ENCODE assay signal across 8 mouse cellular contexts in the genomic region with DNA sequence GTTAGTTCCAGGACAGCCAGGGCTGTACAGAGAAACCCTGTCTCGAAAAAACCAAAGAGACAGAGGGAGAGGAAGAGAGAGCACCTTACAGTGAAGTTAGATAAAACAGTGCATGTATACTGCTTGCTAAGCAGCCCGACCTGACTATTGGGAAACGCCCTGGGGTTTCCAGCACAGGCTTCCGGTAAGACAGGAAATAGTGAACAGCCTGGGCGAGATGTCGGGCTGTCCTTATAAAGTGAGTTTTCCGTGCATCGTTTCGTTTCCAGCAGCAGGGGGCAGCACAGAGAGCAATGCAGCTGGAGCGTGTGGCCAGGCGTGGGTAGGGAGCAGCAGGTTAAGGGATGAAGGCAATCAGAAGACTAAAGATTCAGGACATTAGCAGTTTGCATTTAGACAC. TPM values are rescaled to one million over a fixed set of nuclear protein-coding genes. Genes with fewer than 3 reads are reported as not detected.
DNase-seq lines count a peak whose midpoint lies in the region; ATAC-seq and TF ChIP-seq lines count a peak whose summit lies in the region.

No protein-coding gene starts in this region.

- H3K79me2 ChIP-seq in MEL (ENCODE audit: control insufficient read depth, insufficient read depth, low read length, poor library complexity), result no peaks in the 10 kb centered on the region

- TF ChIP-seq CTCF in MEL (IDR thresholded peaks at IDR 0.05 in 2 of 3, conservative IDR thresholded peaks at IDR 0.05 in 1 of 3; ENCODE audit: control insufficient read depth in 1 of 3, insufficient read depth in 1 of 3, low read depth in 2 of 3, low read length in 3 of 3, poor library complexity in 1 of 3, severe bottlenecking in 1 of 3), result peak; percentile 81 to 98 (median 97)
- TF ChIP-seq CTCF in olfactory bulb, adult 2 months (IDR thresholded peaks at IDR 0.05; ENCODE audit: insufficient read depth, low read depth, low read length), result peak; percentile 86

- 27% methylated on average over 11 of the region's 11 CpGs for WGBS in hindbrain, embryonic 10.5 days
- WGBS in lung, embryonic 16.5 days, result 13% methylated on average over 11 of the region's 11 CpGs
- WGBS in olfactory bulb, adult 2 months, result 13% methylated on average over 11 of the region's 11 CpGs

- H3K9me3 ChIP-seq in MEL (replicated peaks; ENCODE audit: insufficient read depth, low read length), result no peaks in the 10 kb centered on the region
- no peaks in the 10 kb centered on the region for H3K9me3 ChIP-seq in hindbrain, embryonic 10.5 days
- H3K9me3 ChIP-seq in lung, embryonic 16.5 days (ENCODE audit: control insufficient read depth, low read length), result no peaks in the 10 kb centered on the region

- H3K27me3 ChIP-seq in MEL (ENCODE audit: control insufficient read depth in 1 of 2, insufficient read depth in 2 of 2, low read length in 2 of 2), result no peaks in the 10 kb centered on the region
- no peaks in the 10 kb centered on the region for H3K27me3 ChIP-seq in hindbrain, embryonic 10.5 days (ENCODE audit: insufficient read depth, poor library complexity, severe bottlenecking)
- H3K27me3 ChIP-seq in lung, embryonic 16.5 days (ENCODE audit: control insufficient read depth, insufficient read depth, low read depth, low read length), result no peaks in the 10 kb centered on the region

- peak overlapping the region; percentile 8 to 20; a peak in 2 of 4 replicates for H3K4me3 ChIP-seq in MEL (ENCODE audit: control insufficient read depth in 1 of 2, insufficient read depth in 1 of 2, low read depth in 2 of 2, low read length in 2 of 2)
- no peak overlapping the region for H3K4me3 ChIP-seq in hindbrain, embryonic 10.5 days
- H3K4me3 ChIP-seq in lung, embryonic 16.5 days (ENCODE audit: low read length), result no peak overlapping the region
- H3K4me3 ChIP-seq in olfactory bulb, adult 2 months (ENCODE audit: insufficient read depth, low read depth, low read length), result no peak overlapping the region

- H3K4me2 ChIP-seq in lung, embryonic 16.5 days (ENCODE audit: low read depth, low read length), result no peak overlapping the region

- peak overlapping the region; percentile 51 for H3K9ac ChIP-seq in MEL (ENCODE audit: control insufficient read depth, low read depth, low read length, poor library complexity, severe bottlenecking)
- H3K9ac ChIP-seq in lung, embryonic 16.5 days (ENCODE audit: low read length), result no peak overlapping the region

- TF ChIP-seq EP300 in MEL (IDR thresholded peaks at IDR 0.05; ENCODE audit: low read depth in 1 of 2, low read length in 2 of 2), result no peak

- TF ChIP-seq POLR2A in MEL (IDR thresholded peaks at IDR 0.05; ENCODE audit: control insufficient read depth in 1 of 2, insufficient read depth in 1 of 2, low read depth in 1 of 2, low read length in 2 of 2, poor library complexity in 1 of 2), result peak; percentile 13 to 82; a peak in 2 of 4 replicates
- TF ChIP-seq POLR2A in olfactory bulb, adult 2 months (IDR thresholded peaks at IDR 0.05; ENCODE audit: insufficient read depth, low read depth, low read length), result no peak

- peaks cover 0 to 14% of the 10 kb centered on the region in 2 experiments; a peak in 1 of 4 replicates for H3K4me1 ChIP-seq in MEL (ENCODE audit: control insufficient read depth in 1 of 2, insufficient read depth in 2 of 2, low read length in 2 of 2)
- 0 out of 2 replicates have a peak, but pooled peaks cover 8% of the 10 kb centered on the region for H3K4me1 ChIP-seq in hindbrain, embryonic 10.5 days (replicated peaks)
- H3K4me1 ChIP-seq in lung, embryonic 16.5 days (replicated peaks; ENCODE audit: control insufficient read depth, insufficient read depth, low read length), result no peaks in the 10 kb centered on the region
- 0 out of 2 replicates have a peak, but pooled peaks cover 2% of the 10 kb centered on the region for H3K4me1 ChIP-seq in olfactory bulb, adult 2 months (ENCODE audit: control insufficient read depth, insufficient read depth, low read length)

- H3K27ac ChIP-seq in MEL (ENCODE audit: control insufficient read depth, low read depth, low read length), result peak overlapping the region; percentile 58
- H3K27ac ChIP-seq in hindbrain, embryonic 10.5 days, result no peak overlapping the region
- H3K27ac ChIP-seq in lung, embryonic 16.5 days (ENCODE audit: low read length), result no peak overlapping the region
- no peak overlapping the region for H3K27ac ChIP-seq in olfactory bulb, adult 2 months (ENCODE audit: insufficient read depth, low read depth, low read length)

- peaks cover 0 to 8% of the 10 kb centered on the region in 2 experiments; a peak in 2 of 4 replicates for H3K36me3 ChIP-seq in MEL (ENCODE audit: control insufficient read depth in 1 of 2, insufficient read depth in 2 of 2, low read length in 2 of 2)
- no peaks in the 10 kb centered on the region for H3K36me3 ChIP-seq in hindbrain, embryonic 10.5 days
- H3K36me3 ChIP-seq in lung, embryonic 16.5 days (ENCODE audit: control insufficient read depth, insufficient read depth, low read length), result no peaks in the 10 kb centered on the region

- peak; percentile 83 for ATAC-seq in lung, embryonic 16.5 days (ENCODE audit: low read depth)

- peak; percentile 96 for DNase-seq in MEL (ENCODE audit: low read depth, low spot score)
- peak; percentile 79 to 83 for DNase-seq in cerebellum, adult 18-20 months
- peak; percentile 81 for DNase-seq in forelimb bud, embryonic 11.5 days (ENCODE audit: low read depth, low spot score)
- DNase-seq in hindbrain, embryonic 10.5 days (ENCODE audit: low spot score), result peak; percentile 73
- DNase-seq in layer of hippocampus, adult 9-10 months (ENCODE audit: low spot score), result peak; percentile 65
- peak; percentile 90 for DNase-seq in thymus, postnatal 0 days (ENCODE audit: low spot score)

- TF ChIP-seq RAD21 in MEL (IDR thresholded peaks at IDR 0.05; ENCODE audit: low read depth, low read length), result peak; percentile 58

TF ChIP-seq in MEL, 35 proteins besides CTCF, POLR2A, EP300 and RAD21:
- TF ChIP-seq NELFE (IDR thresholded peaks at IDR 0.05; ENCODE audit: low read depth, low read length), result peak; percentile 71
- TF ChIP-seq MEF2A (IDR thresholded peaks at IDR 0.05; ENCODE audit: extremely low read depth, insufficient replicate concordance, low read depth, low read length, poor library complexity, severe bottlenecking), result no peak
- peak; percentile 74 for TF ChIP-seq HCFC1 (IDR thresholded peaks at IDR 0.05; ENCODE audit: low read depth, low read length)
- no peak for TF ChIP-seq CHD1 (IDR thresholded peaks at IDR 0.05; ENCODE audit: low read depth, low read length)
- TF ChIP-seq E2F4 (IDR thresholded peaks at IDR 0.05; ENCODE audit: borderline replicate concordance, low read depth, low read length), result no peak
- TF ChIP-seq USF1 (IDR thresholded peaks at IDR 0.05; ENCODE audit: low read depth, low read length), result no peak
- TF ChIP-seq MYC (IDR thresholded peaks at IDR 0.05; ENCODE audit: low read depth, low read length), result peak; percentile 68; the same call in 1 of the 2 replicates
- peak; percentile 56 for TF ChIP-seq ZC3H11A (IDR thresholded peaks at IDR 0.05; ENCODE audit: low read depth, low read length)
- TF ChIP-seq MAX (IDR thresholded peaks at IDR 0.05; ENCODE audit: low read length), result peak; percentile 44
- peak; percentile 74 for TF ChIP-seq ELF1 (IDR thresholded peaks at IDR 0.05; ENCODE audit: low read depth, low read length)
- TF ChIP-seq MXI1 (IDR thresholded peaks at IDR 0.05; ENCODE audit: low read depth, low read length), result peak; percentile 42; the same call in 1 of the 2 replicates
- peak; percentile 34; the same call in 1 of the 2 replicates for TF ChIP-seq TCF12 (IDR thresholded peaks at IDR 0.05; ENCODE audit: low read depth, low read length)
- TF ChIP-seq SIN3A (IDR thresholded peaks at IDR 0.05; ENCODE audit: low read length), result 0 out of 2 replicates have a peak, but pooled peaks have one; percentile 19
- peak; percentile 78 for TF ChIP-seq TBP (IDR thresholded peaks at IDR 0.05; ENCODE audit: low read depth, low read length)
- no peak for TF ChIP-seq MAZ (IDR thresholded peaks at IDR 0.05; ENCODE audit: low read depth, low read length)
- peak; percentile 89 for TF ChIP-seq SMC3 (IDR thresholded peaks at IDR 0.05; ENCODE audit: low read depth, low read length)
- TF ChIP-seq GATA1 (IDR thresholded peaks at IDR 0.05; ENCODE audit: low read depth, low read length), result peak; percentile 51; the same call in 1 of the 2 replicates

RNA-seq across cellular contexts. Expression of gene Zmiz2, which starts 23.0 kb away (rescaled TPM):
- 12.3 and 12.8 TPM in 2 replicates for total RNA-seq in MEL (2012; rRNA removed)
- polyA plus RNA-seq in MEL (2012; ENCODE audit: insufficient read depth in 1 of 2, insufficient read length in 2 of 2, low read depth in 1 of 2, low replicate concordance in 2 of 2, missing spikeins in 1 of 2), result 10 to 100 TPM; 35.5 to 90.3 TPM
- 15.6 and 19.0 TPM in 2 replicates for polyA plus RNA-seq in hindbrain, embryonic 10.5 days (2016; fragmentation: Nextera tagmentation; extraction: Ambion mirVana)
- 9.3 and 10.9 TPM in 2 replicates for polyA plus RNA-seq in lung, embryonic 16.5 days (2015; fragmentation: Nextera tagmentation; extraction: Ambion mirVana)
- not detected in 2 replicates for polyA plus RNA-seq in olfactory bulb, adult 2 months (2012; ENCODE audit: insufficient read depth, insufficient read length, low replicate concordance, missing spikeins)
- polyA plus RNA-seq in thymus, postnatal 0 days (2015; fragmentation: Nextera tagmentation; extraction: Ambion mirVana), result 12.2 and 14.9 TPM in 2 replicates

RNA-seq across cellular contexts. Expression of gene Ppia, which starts 49.4 kb away (rescaled TPM):
- total RNA-seq in MEL (2012; rRNA removed), result 7,288 and 8,303 TPM in 2 replicates
- polyA plus RNA-seq in MEL (2012; ENCODE audit: insufficient read depth in 1 of 2, insufficient read length in 2 of 2, low read depth in 1 of 2, low replicate concordance in 2 of 2, missing spikeins in 1 of 2), result 1,000 to 10,000 TPM in 1 of 2 experiments, not detected in 1; 3,662 TPM
- polyA plus RNA-seq in hindbrain, embryonic 10.5 days (2016; fragmentation: Nextera tagmentation; extraction: Ambion mirVana), result 5,657 and 6,044 TPM in 2 replicates
- polyA plus RNA-seq in lung, embryonic 16.5 days (2015; fragmentation: Nextera tagmentation; extraction: Ambion mirVana), result 5,388 and 5,620 TPM in 2 replicates
- polyA plus RNA-seq in olfactory bulb, adult 2 months (2012; ENCODE audit: insufficient read depth, insufficient read length, low replicate concordance, missing spikeins), result 1,597 TPM in 1 of 2 replicates, not detected in the other
- polyA plus RNA-seq in thymus, postnatal 0 days (2015; fragmentation: Nextera tagmentation; extraction: Ambion mirVana), result 7,546 and 8,495 TPM in 2 replicates

Comparison
In these comparisons a context has a peak if more than half of its experiments do, and no peak if none do; other contexts are left out.
1. H3K4me3 ChIP-seq: peak in MEL (2 of 2); none in hindbrain, embryonic 10.5 days (single experiment), lung, embryonic 16.5 days (single experiment) and olfactory bulb, adult 2 months (single experiment).
2. Peak in every context shown above with its lines, with median percentiles within 50 percentile points of each other: DNase-seq.